In genomic region chr14:122262851-122263659, GRCm38 (mm10) we compare ENCODE assay signal across 23 mouse cellular contexts.
DNase-seq lines count a peak whose midpoint lies in the region; ATAC-seq and TF ChIP-seq lines count a peak whose summit lies in the region.
"Had no signal": no experiment of that assay in that cellular context is flagged by ENCODE, and none has a peak within 500 bp of the region (broad histone marks: within the 10 kb centered on the region; RNA-seq: fewer than 3 reads in every experiment).

No protein-coding gene starts in this region.

- no peak overlapping the region for H3K4me3 ChIP-seq in ES-Bruce4 (ENCODE audit: low read depth, low read length)
- H3K4me3 ChIP-seq in limb, embryonic 10.5 days: no peak overlapping the region
- H3K4me3 ChIP-seq: embryonic facial prominence, embryonic 15.5 days; heart, embryonic 12.5 days; layer of hippocampus, adult 2 months; neural tube, embryonic 13.5 days had no signal

- no peak for ATAC-seq in granulocyte monocyte progenitor cell, adult 5-6 weeks (replicated peaks; ENCODE audit: poor library complexity, severe bottlenecking)
- ATAC-seq: activated CD4-positive, CD25-positive, alpha-beta regulatory T cell, adult 4 months had no signal

- peaks cover 1% of the 10 kb centered on the region; the same call in 1 of the 2 replicates for H3K27me3 ChIP-seq in ES-Bruce4 (ENCODE audit: control insufficient read depth, insufficient read depth, low read length, poor library complexity, severe bottlenecking)
- H3K27me3 ChIP-seq in limb, embryonic 10.5 days (ENCODE audit: low read depth, poor library complexity, severe bottlenecking): peaks cover 5% of the 10 kb centered on the region; the same call in 1 of the 2 replicates

- H3K9ac ChIP-seq in ES-Bruce4 (ENCODE audit: low read depth, poor library complexity, severe bottlenecking): no peak overlapping the region
- H3K9ac ChIP-seq: embryonic facial prominence, embryonic 15.5 days; heart, embryonic 12.5 days; hindbrain, embryonic 14.5 days; neural tube, embryonic 13.5 days had no signal

- no peak for TF ChIP-seq CTCF in ES-Bruce4 (IDR thresholded peaks at IDR 0.05; ENCODE audit: low read depth, low read length)

- DNase-seq in cerebellum, adult 9-11 months: peak; percentile 23
- no peak for DNase-seq in cerebellum, postnatal 4 days (ENCODE audit: low spot score in 2 of 2)
- peak; percentile 42 for DNase-seq in R1 (ENCODE audit: low read depth, low spot score)
- peak; percentile 42 for DNase-seq in limb, embryonic 10.5 days (ENCODE audit: low spot score)
- no peak for DNase-seq in thymus, postnatal 4 days
- no peak for DNase-seq in gastrocnemius, postnatal 14 days
- DNase-seq: adrenal gland, postnatal 14 days; B cell, adult 2 months; cerebellum, postnatal 14 days; heart, postnatal 36 days; kidney, adult 8-10 months; kidney, postnatal 14 days; layer of hippocampus, postnatal 36 days; liver; lung, postnatal 10 days had no signal

- no peaks in the 10 kb centered on the region for H3K36me3 ChIP-seq in ES-Bruce4 (ENCODE audit: control insufficient read depth, insufficient read depth, low read length, poor library complexity, severe bottlenecking)
- H3K36me3 ChIP-seq in limb, embryonic 10.5 days: no peaks in the 10 kb centered on the region
- H3K36me3 ChIP-seq: embryonic facial prominence, embryonic 15.5 days; heart, embryonic 12.5 days; neural tube, embryonic 13.5 days had no signal

- H3K27ac ChIP-seq in ES-Bruce4 (ENCODE audit: insufficient read depth, low read length): no peak overlapping the region
- no peak overlapping the region for H3K27ac ChIP-seq in limb, embryonic 10.5 days
- H3K27ac ChIP-seq: embryonic facial prominence, embryonic 15.5 days; hindbrain, embryonic 14.5 days; layer of hippocampus, adult 2 months; neural tube, embryonic 13.5 days had no signal

- no peaks in the 10 kb centered on the region for H3K9me3 ChIP-seq in ES-Bruce4 (replicated peaks; ENCODE audit: control insufficient read depth, insufficient read depth, low read length, poor library complexity, severe bottlenecking)
- no peaks in the 10 kb centered on the region for H3K9me3 ChIP-seq in limb, embryonic 10.5 days (replicated peaks)
- H3K9me3 ChIP-seq: embryonic facial prominence, embryonic 15.5 days; heart, embryonic 12.5 days; neural tube, embryonic 13.5 days had no signal

- 30% methylated on average over 16 of the region's 16 CpGs for WGBS in limb, embryonic 10.5 days

- TF ChIP-seq EP300 in ES-Bruce4 (IDR thresholded peaks at IDR 0.05; ENCODE audit: insufficient read depth, low read depth, low read length): peak; percentile 68; the same call in 1 of the 2 replicates

- intact Hi-C loops in gastrocnemius, postnatal 14 days (cut with DNase I; ENCODE audit: low total_unique reads): no loop called here

- H3K4me1 ChIP-seq in ES-Bruce4 (ENCODE audit: control insufficient read depth, insufficient read depth, low read length): peaks cover 11% of the 10 kb centered on the region
- H3K4me1 ChIP-seq in limb, embryonic 10.5 days: peaks cover 27% of the 10 kb centered on the region
- H3K4me1 ChIP-seq: embryonic facial prominence, embryonic 15.5 days; neural tube, embryonic 13.5 days had no signal

- no peak for TF ChIP-seq POLR2A in ES-Bruce4 (IDR thresholded peaks at IDR 0.05; ENCODE audit: insufficient read depth, low read length)

Comparison
In these comparisons a context has a peak if more than half of its experiments do, and no peak if none do; other contexts are left out.
1. DNase-seq: peak in cerebellum, adult 9-11 months (single experiment), R1 (single experiment) and limb, embryonic 10.5 days (single experiment); none in cerebellum, postnatal 4 days (0 of 2), thymus, postnatal 4 days (single experiment) and gastrocnemius, postnatal 14 days (single experiment).